17 mouse cellular contexts compared by ENCODE assay signal in the genomic region with DNA sequence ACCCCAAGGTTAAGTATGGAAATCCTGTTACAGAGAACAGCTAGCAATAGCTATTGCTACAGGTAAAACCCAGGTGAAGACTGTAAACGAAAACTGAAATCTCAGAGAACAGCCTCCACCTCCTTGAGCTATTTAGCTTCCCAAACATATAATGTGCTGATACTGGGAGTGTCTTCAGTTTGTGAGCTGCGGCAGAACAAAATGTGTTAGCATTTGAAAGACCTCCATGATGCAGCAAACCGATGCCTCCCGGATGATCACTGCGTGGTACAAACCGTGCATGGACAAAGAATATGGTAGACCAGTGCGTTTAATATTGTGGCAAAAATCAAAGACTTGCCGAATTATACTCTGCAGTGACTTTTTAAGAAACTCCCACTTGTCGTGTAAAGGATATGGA.
"Had no signal": no experiment of that assay in that cellular context is flagged by ENCODE, and none has a peak within 500 bp of the region (broad histone marks: within the 10 kb centered on the region; RNA-seq: fewer than 3 reads in every experiment).

No protein-coding gene starts in this region.

- H3K4me3 ChIP-seq: midbrain, embryonic 10.5 days; midbrain, embryonic 12.5 days; myocyte; neural tube, embryonic 13.5 days; neural tube, embryonic 15.5 days; stomach, embryonic 15.5 days had no signal

- H3K27ac ChIP-seq: midbrain, embryonic 10.5 days; midbrain, embryonic 12.5 days; neural tube, embryonic 13.5 days; neural tube, embryonic 15.5 days; stomach, embryonic 15.5 days; stomach, postnatal 0 days had no signal

- H3K9me3 ChIP-seq: midbrain, embryonic 10.5 days; midbrain, embryonic 12.5 days; neural tube, embryonic 13.5 days; neural tube, embryonic 15.5 days; stomach, embryonic 15.5 days had no signal

- DNase-seq: lung, adult 18-20 months; lung, embryonic 14.5 days; lung, postnatal 10 days; lung, postnatal 4 days; midbrain, embryonic 14.5 days; right cerebral cortex, adult 18-20 months; right cerebral cortex, postnatal 25 days; thymus, adult 2 months; thymus, postnatal 25 days; thymus, postnatal 4 days had no signal

- H3K27me3 ChIP-seq: midbrain, embryonic 12.5 days; neural tube, embryonic 13.5 days; neural tube, embryonic 15.5 days; stomach, embryonic 15.5 days had no signal

- H3K36me3 ChIP-seq: neural tube, embryonic 13.5 days; neural tube, embryonic 15.5 days had no signal

- H3K4me1 ChIP-seq: midbrain, embryonic 10.5 days; midbrain, embryonic 12.5 days; stomach, embryonic 15.5 days had no signal

- H3K9ac ChIP-seq: lung, embryonic 14.5 days; midbrain, embryonic 12.5 days; neural tube, embryonic 13.5 days; neural tube, embryonic 15.5 days; stomach, embryonic 15.5 days had no signal
